ENCODE assay signal across 12 mouse cellular contexts in the genomic region with DNA sequence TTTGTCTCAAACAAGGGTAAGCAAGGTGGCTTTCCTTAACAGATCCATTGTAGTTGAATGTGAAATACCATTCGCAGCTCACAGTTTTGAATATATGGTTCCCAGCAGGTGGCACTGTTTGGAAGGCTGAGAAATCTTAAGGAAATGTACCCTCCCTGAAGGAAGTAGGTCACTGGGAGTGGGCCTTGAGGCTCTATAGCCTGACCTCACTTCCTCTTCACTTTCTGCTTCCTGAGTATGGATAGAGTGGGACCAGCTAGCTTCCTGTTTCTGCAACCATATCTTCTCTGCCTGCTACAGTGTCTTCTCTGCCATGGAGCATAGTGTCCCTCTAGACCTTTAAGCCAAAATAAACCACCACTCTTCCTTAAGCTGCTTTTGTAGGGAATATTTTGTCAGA.
DNase-seq lines count a peak whose midpoint lies in the region; ATAC-seq and TF ChIP-seq lines count a peak whose summit lies in the region.
"Had no signal": no experiment of that assay in that cellular context is flagged by ENCODE, and none has a peak within 500 bp of the region (broad histone marks: within the 10 kb centered on the region; RNA-seq: fewer than 3 reads in every experiment).

No protein-coding gene starts in this region.

- 87% methylated on average over 1 of the region's 1 CpGs for WGBS in kidney, postnatal 0 days
- WGBS in kidney, embryonic 15.5 days = 90% methylated on average over 1 of the region's 1 CpGs
- 82% methylated on average over 1 of the region's 1 CpGs for WGBS in heart, embryonic 11.5 days (ENCODE audit: insufficient replicate concordance)

- no peaks in the 10 kb centered on the region for H3K9me3 ChIP-seq in kidney, postnatal 0 days (replicated peaks; ENCODE audit: low read length)
- H3K9me3 ChIP-seq in kidney, embryonic 15.5 days (replicated peaks) = no peaks in the 10 kb centered on the region
- H3K9me3 ChIP-seq in heart, embryonic 11.5 days (replicated peaks; ENCODE audit: control insufficient read depth, low read length) = no peaks in the 10 kb centered on the region
- H3K9me3 ChIP-seq: embryonic facial prominence, embryonic 15.5 days; limb, embryonic 13.5 days had no signal

- H3K4me2 ChIP-seq in kidney, postnatal 0 days (ENCODE audit: low read length) = no peak overlapping the region
- no peak overlapping the region for H3K4me2 ChIP-seq in kidney, embryonic 15.5 days
- no peak overlapping the region for H3K4me2 ChIP-seq in heart, embryonic 11.5 days
- H3K4me2 ChIP-seq: embryonic facial prominence, embryonic 15.5 days; limb, embryonic 13.5 days had no signal

- TF ChIP-seq CTCF in kidney, postnatal 0 days (IDR thresholded peaks at IDR 0.05; ENCODE audit: low read depth) = peak; percentile 60
- TF ChIP-seq CTCF in Patski (IDR thresholded peaks at IDR 0.05) = peak; percentile 27

- no peak overlapping the region for H3K9ac ChIP-seq in kidney, postnatal 0 days (ENCODE audit: low read depth, low read length)
- no peak overlapping the region for H3K9ac ChIP-seq in kidney, embryonic 15.5 days
- H3K9ac ChIP-seq in heart, embryonic 11.5 days (ENCODE audit: low read depth, low read length) = no peak overlapping the region
- H3K9ac ChIP-seq: embryonic facial prominence, embryonic 15.5 days; limb, embryonic 13.5 days had no signal

- in situ Hi-C loops in Patski (cut with MboI; ENCODE audit: low pct_unique_long_range_greater_than_20kb) = no loop called here

- no peak for ATAC-seq in kidney, postnatal 0 days (replicated peaks; ENCODE audit: low FRiP score, low read depth)
- ATAC-seq in kidney, embryonic 15.5 days (replicated peaks; ENCODE audit: low FRiP score) = no peak; the same call in 1 of the 2 replicates
- no peak for ATAC-seq in Patski
- ATAC-seq in heart, embryonic 11.5 days (replicated peaks; ENCODE audit: insufficient number of reproducible peaks, low FRiP score, low TSS enrichment) = no peak

- no peaks in the 10 kb centered on the region for H3K36me3 ChIP-seq in kidney, postnatal 0 days (ENCODE audit: insufficient read depth, low read length)
- H3K36me3 ChIP-seq in kidney, embryonic 15.5 days = no peaks in the 10 kb centered on the region
- no peaks in the 10 kb centered on the region for H3K36me3 ChIP-seq in splenic B cell, adult 2 months (ENCODE audit: control insufficient read depth, insufficient read depth, low read length, poor library complexity, severe bottlenecking)
- H3K36me3 ChIP-seq in heart, embryonic 11.5 days (ENCODE audit: control insufficient read depth, insufficient read depth, low read length) = no peaks in the 10 kb centered on the region
- H3K36me3 ChIP-seq: embryonic facial prominence, embryonic 15.5 days; limb, embryonic 13.5 days had no signal

- no peak overlapping the region for H3K27ac ChIP-seq in kidney, postnatal 0 days
- H3K27ac ChIP-seq in kidney, embryonic 15.5 days = no peak overlapping the region
- H3K27ac ChIP-seq in heart, embryonic 11.5 days (ENCODE audit: low read depth, low read length) = no peak overlapping the region
- H3K27ac ChIP-seq: embryonic facial prominence, embryonic 15.5 days; limb, embryonic 13.5 days had no signal

- no peaks in the 10 kb centered on the region for H3K4me1 ChIP-seq in kidney, postnatal 0 days (replicated peaks; ENCODE audit: insufficient read depth, low read length)
- H3K4me1 ChIP-seq in kidney, embryonic 15.5 days = no peaks in the 10 kb centered on the region
- no peaks in the 10 kb centered on the region for H3K4me1 ChIP-seq in heart, embryonic 11.5 days (ENCODE audit: control insufficient read depth, insufficient read depth, low read length)
- H3K4me1 ChIP-seq: embryonic facial prominence, embryonic 15.5 days; limb, embryonic 13.5 days had no signal

- CTCF ChIA-PET in Patski (lab: Charles Lee) = no interaction called here

- no peak overlapping the region for H3K4me3 ChIP-seq in kidney, postnatal 0 days (replicated peaks; ENCODE audit: low read depth, low read length)
- no peak overlapping the region for H3K4me3 ChIP-seq in kidney, embryonic 15.5 days (replicated peaks)
- H3K4me3 ChIP-seq in heart, embryonic 11.5 days (ENCODE audit: low read depth, low read length) = no peak overlapping the region
- H3K4me3 ChIP-seq: embryonic facial prominence, embryonic 15.5 days; limb, embryonic 13.5 days had no signal

- peak; percentile 19 for DNase-seq in kidney, postnatal 0 days (ENCODE audit: low spot score)
- DNase-seq in Patski (ENCODE audit: low read depth, low spot score) = no peak
- DNase-seq in induced T-regulatory cell, adult 2 months (ENCODE audit: low read depth) = peak; percentile 6
- DNase-seq in splenic B cell, adult 2 months (ENCODE audit: low read depth, low spot score) = peak; percentile 6
- no peak for DNase-seq in adrenal gland, adult 8-10 months
- no peak for DNase-seq in spleen, postnatal 14 days (ENCODE audit: low spot score in 2 of 2)
- DNase-seq: adrenal gland, postnatal 14 days; heart, postnatal 14 days had no signal

- POLR2A ChIA-PET in Patski (lab: Charles Lee) = no interaction called here

- H3K27me3 ChIP-seq in kidney, postnatal 0 days (ENCODE audit: insufficient read depth, low read length) = no peaks in the 10 kb centered on the region
- no peaks in the 10 kb centered on the region for H3K27me3 ChIP-seq in kidney, embryonic 15.5 days
- H3K27me3 ChIP-seq in Patski = no peaks in the 10 kb centered on the region
- H3K27me3 ChIP-seq in splenic B cell, adult 2 months (ENCODE audit: control insufficient read depth, insufficient read depth, low read length, poor library complexity, severe bottlenecking) = no peaks in the 10 kb centered on the region
- H3K27me3 ChIP-seq in heart, embryonic 11.5 days (ENCODE audit: control insufficient read depth, insufficient read depth, low read length) = no peaks in the 10 kb centered on the region
- H3K27me3 ChIP-seq: embryonic facial prominence, embryonic 15.5 days; limb, embryonic 13.5 days had no signal

Comparison
In these comparisons a context has a peak if more than half of its experiments do, and no peak if none do; other contexts are left out.
1. DNase-seq: peak in kidney, postnatal 0 days (single experiment), induced T-regulatory cell, adult 2 months (single experiment) and splenic B cell, adult 2 months (single experiment); none in Patski (single experiment), adrenal gland, adult 8-10 months (single experiment) and spleen, postnatal 14 days (0 of 2).